Mouse (Mus musculus): ENCODE data around the gene Hoxb6. TPM values are rescaled to one million over a fixed set of nuclear protein-coding genes. Genes with fewer than 3 reads are reported as not detected.

Hoxb6 gene
- polyA plus RNA-seq, 1 experiment, result 62.7 TPM

DNA sequence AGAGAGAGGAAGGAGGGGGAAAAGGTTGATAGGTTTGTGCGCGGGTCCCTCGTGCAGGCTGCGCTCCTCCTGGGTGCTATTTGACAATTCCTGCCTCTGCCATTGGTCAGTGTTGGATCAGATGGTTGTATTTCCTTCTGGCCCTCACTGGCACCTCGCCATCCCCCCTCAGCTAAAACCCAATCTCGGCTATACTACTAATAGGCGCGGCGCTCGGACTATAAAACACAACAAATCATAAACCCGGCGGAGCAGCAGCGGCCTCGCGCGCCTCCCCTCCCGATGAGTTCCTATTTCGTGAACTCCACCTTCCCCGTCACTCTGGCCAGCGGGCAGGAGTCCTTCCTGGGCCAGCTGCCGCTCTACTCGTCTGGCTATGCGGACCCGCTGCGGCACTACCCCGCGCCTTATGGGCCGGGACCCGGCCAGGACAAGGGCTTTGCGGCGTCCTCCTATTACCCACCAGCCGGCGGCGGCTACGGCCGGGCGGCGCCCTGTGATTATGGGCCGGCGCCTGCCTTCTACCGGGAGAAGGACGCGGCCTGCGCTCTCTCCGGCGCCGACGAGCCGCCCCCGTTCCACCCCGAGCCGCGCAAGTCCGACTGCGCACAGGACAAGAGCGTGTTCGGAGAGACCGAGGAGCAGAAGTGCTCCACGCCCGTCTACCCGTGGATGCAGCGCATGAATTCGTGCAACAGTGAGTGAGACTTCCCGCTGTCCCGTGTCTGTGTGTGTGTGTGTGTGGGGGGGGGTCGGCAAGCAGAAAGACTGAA, 6.8 kb downstream of the Hoxb6 start:
- H3K36me3 ChIP-seq (ENCODE audit: control insufficient read depth, insufficient read depth, low read length), result peaks cover 2% of the 10 kb centered on the region; the same call in 1 of the 2 replicates
- under 1% methylated on average over 66 of the region's 66 CpGs for WGBS
- no peaks in the 10 kb centered on the region for H3K27me3 ChIP-seq (replicated peaks; ENCODE audit: control insufficient read depth, insufficient read depth, low read length)
- peak overlapping the region; percentile 92 for H3K27ac ChIP-seq (ENCODE audit: insufficient read depth, low read depth, low read length)
- H3K4me3 ChIP-seq (ENCODE audit: insufficient read depth, low read depth, low read length), result peak overlapping the region; percentile 91
- peak; percentile 94 for DNase-seq
- TF ChIP-seq POLR2A (IDR thresholded peaks at IDR 0.05; ENCODE audit: low read depth, low read length) (peak; percentile 10), CTCF (conservative IDR thresholded peaks at IDR 0.05; ENCODE audit: insufficient read depth, insufficient read length, low read depth, low read length) (no peak)
- H3K4me1 ChIP-seq (ENCODE audit: control insufficient read depth, insufficient read depth, low read length), result peaks cover 4% of the 10 kb centered on the region; the same call in 1 of the 2 replicates

DNA sequence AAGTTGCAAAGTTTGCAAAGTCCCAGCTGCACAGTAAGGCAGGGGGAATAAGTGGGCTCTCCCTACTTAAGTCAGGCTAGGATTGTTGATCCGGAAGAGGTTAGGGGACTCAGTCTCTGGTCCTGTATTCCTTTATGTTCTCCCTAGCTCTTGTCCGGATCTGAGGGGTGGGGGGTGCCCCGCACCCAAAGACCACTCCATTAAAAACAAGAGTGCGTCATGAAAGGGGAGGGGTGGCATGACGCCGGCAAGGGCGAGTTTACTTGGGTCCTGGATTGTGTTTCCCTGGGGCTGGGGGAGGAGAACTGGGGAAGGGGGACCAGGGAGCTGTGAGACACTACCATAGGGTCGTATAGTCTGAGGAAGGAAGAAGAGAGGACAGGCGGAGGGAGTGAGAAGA, 7.5 kb downstream of the Hoxb6 start:
- peak overlapping the region; percentile 92 for H3K27ac ChIP-seq (ENCODE audit: insufficient read depth, low read depth, low read length)
- WGBS, result 20% methylated on average over 9 of the region's 9 CpGs
- no peaks in the 10 kb centered on the region for H3K27me3 ChIP-seq (replicated peaks; ENCODE audit: control insufficient read depth, insufficient read depth, low read length)
- no peak for DNase-seq
- H3K36me3 ChIP-seq (ENCODE audit: control insufficient read depth, insufficient read depth, low read length), result peaks cover 2% of the 10 kb centered on the region; the same call in 1 of the 2 replicates
- peaks cover 4% of the 10 kb centered on the region; the same call in 1 of the 2 replicates for H3K4me1 ChIP-seq (ENCODE audit: control insufficient read depth, insufficient read depth, low read length)
- TF ChIP-seq POLR2A (IDR thresholded peaks at IDR 0.05; ENCODE audit: low read depth, low read length) (no peak), CTCF (conservative IDR thresholded peaks at IDR 0.05; ENCODE audit: insufficient read depth, insufficient read length, low read depth, low read length) (no peak)
- H3K4me3 ChIP-seq (ENCODE audit: insufficient read depth, low read depth, low read length), result peak overlapping the region; percentile 91

DNA sequence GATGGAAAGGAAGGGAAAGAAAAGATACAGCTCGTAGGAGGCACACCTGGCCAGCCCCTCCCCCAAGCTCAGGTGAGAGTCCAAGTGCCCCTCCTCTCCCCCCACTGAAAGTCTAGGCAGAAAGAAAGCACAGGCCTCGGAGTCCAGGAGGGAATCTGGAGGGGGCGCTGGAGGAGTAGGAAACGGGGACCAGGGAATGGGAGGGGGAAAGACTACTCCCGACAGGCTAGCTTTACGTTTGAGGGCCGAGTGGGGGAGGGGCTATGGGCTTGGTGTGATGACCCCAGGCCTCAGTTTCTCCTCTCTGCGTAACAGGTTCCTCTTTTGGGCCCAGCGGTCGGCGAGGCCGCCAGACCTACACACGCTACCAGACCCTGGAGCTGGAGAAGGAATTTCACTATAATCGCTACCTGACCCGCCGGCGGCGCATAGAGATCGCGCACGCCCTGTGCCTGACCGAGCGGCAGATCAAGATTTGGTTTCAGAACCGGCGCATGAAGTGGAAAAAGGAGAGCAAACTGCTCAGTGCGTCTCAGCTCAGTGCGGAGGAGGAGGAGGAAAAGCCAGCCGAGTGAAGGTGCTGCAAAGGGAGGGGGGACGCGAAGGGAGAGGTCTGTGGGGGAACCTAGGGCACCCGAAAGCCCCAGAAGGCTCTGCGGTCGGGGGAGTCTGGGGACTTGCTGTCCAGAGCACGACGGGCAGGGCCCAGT, 8.2 kb downstream of the Hoxb6 start:
- WGBS, result 28% methylated on average over 35 of the region's 35 CpGs
- peak; percentile 66 for DNase-seq
- H3K4me1 ChIP-seq (ENCODE audit: control insufficient read depth, insufficient read depth, low read length), result peaks cover 4% of the 10 kb centered on the region; the same call in 1 of the 2 replicates
- H3K36me3 ChIP-seq (ENCODE audit: control insufficient read depth, insufficient read depth, low read length), result peaks cover 2% of the 10 kb centered on the region; the same call in 1 of the 2 replicates
- TF ChIP-seq CTCF (conservative IDR thresholded peaks at IDR 0.05; ENCODE audit: insufficient read depth, insufficient read length, low read depth, low read length), result no peak
- TF ChIP-seq POLR2A (IDR thresholded peaks at IDR 0.05; ENCODE audit: low read depth, low read length), result no peak
- no peaks in the 10 kb centered on the region for H3K27me3 ChIP-seq (replicated peaks; ENCODE audit: control insufficient read depth, insufficient read depth, low read length)
- peak overlapping the region; percentile 91 for H3K4me3 ChIP-seq (ENCODE audit: insufficient read depth, low read depth, low read length)
- peak overlapping the region; percentile 92 for H3K27ac ChIP-seq (ENCODE audit: insufficient read depth, low read depth, low read length)

DNA sequence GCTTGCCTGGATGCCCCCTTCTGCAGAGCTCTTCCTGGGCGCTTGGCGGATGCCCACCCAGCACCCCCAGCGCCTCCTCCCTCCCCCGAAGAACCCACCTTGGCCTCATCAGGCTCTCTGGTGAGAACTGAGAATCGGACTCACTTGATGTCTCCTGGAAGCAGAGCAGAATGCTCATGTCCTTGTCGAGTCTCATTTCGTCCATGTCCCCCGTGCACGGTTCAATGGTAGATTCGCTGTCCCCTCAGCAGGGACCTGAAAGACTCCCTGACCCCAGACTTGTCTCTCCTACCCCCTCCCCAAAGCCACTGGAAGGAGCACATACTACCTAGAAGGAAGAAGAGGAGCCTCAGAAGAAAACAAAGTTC, 8.8 kb downstream of the Hoxb6 start:
- Histone ChIP-seq H3K27ac (ENCODE audit: insufficient read depth, low read depth, low read length) (peak overlapping the region; percentile 92; the same call in 1 of the 2 replicates), H3K4me1 (ENCODE audit: control insufficient read depth, insufficient read depth, low read length) (0 out of 2 replicates have a peak, but pooled peaks cover 1% of the 10 kb centered on the region), H3K4me3 (ENCODE audit: insufficient read depth, low read depth, low read length) (peak overlapping the region; percentile 91), H3K27me3 (replicated peaks; ENCODE audit: control insufficient read depth, insufficient read depth, low read length) (no peaks in the 10 kb centered on the region), H3K36me3 (ENCODE audit: control insufficient read depth, insufficient read depth, low read length) (peaks cover 2% of the 10 kb centered on the region; the same call in 1 of the 2 replicates)
- 40% methylated on average over 10 of the region's 10 CpGs for WGBS
- no peak for DNase-seq
- TF ChIP-seq CTCF (conservative IDR thresholded peaks at IDR 0.05; ENCODE audit: insufficient read depth, insufficient read length, low read depth, low read length) (no peak), POLR2A (IDR thresholded peaks at IDR 0.05; ENCODE audit: low read depth, low read length) (no peak)

DNA sequence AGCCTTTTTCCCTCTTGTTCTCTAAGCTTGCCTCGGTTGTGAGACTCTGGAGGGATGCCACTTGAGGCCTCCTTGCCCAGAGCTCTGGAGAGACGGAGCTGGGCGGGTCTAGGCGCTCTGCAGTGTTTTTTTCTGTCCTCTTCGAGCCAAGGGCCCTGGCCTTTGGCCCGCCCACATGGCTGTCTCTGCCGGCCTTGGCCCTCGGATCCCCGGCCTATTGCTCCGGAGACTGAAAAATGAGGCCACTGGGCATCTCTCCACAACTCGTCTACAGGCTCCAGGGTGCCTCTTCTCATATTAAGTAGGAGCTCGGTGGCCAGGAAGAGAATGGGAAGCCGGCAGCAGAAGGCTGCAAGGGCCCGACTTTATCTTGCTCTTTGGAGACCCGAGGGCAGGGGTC, 9.6 kb downstream of the Hoxb6 start:
- Histone ChIP-seq H3K4me3 (ENCODE audit: insufficient read depth, low read depth, low read length) (peak overlapping the region; percentile 5), H3K27ac (ENCODE audit: insufficient read depth, low read depth, low read length) (peak overlapping the region; percentile 58), H3K4me1 (ENCODE audit: control insufficient read depth, insufficient read depth, low read length) (peaks cover 7% of the 10 kb centered on the region; the same call in 1 of the 2 replicates), H3K27me3 (replicated peaks; ENCODE audit: control insufficient read depth, insufficient read depth, low read length) (no peaks in the 10 kb centered on the region), H3K36me3 (ENCODE audit: control insufficient read depth, insufficient read depth, low read length) (peaks cover 2% of the 10 kb centered on the region; the same call in 1 of the 2 replicates)
- peak; percentile 95 for DNase-seq
- 11% methylated on average over 15 of the region's 15 CpGs for WGBS
- TF ChIP-seq CTCF (conservative IDR thresholded peaks at IDR 0.05; ENCODE audit: insufficient read depth, insufficient read length, low read depth, low read length) (no peak), POLR2A (IDR thresholded peaks at IDR 0.05; ENCODE audit: low read depth, low read length) (peak; percentile 2)

DNA sequence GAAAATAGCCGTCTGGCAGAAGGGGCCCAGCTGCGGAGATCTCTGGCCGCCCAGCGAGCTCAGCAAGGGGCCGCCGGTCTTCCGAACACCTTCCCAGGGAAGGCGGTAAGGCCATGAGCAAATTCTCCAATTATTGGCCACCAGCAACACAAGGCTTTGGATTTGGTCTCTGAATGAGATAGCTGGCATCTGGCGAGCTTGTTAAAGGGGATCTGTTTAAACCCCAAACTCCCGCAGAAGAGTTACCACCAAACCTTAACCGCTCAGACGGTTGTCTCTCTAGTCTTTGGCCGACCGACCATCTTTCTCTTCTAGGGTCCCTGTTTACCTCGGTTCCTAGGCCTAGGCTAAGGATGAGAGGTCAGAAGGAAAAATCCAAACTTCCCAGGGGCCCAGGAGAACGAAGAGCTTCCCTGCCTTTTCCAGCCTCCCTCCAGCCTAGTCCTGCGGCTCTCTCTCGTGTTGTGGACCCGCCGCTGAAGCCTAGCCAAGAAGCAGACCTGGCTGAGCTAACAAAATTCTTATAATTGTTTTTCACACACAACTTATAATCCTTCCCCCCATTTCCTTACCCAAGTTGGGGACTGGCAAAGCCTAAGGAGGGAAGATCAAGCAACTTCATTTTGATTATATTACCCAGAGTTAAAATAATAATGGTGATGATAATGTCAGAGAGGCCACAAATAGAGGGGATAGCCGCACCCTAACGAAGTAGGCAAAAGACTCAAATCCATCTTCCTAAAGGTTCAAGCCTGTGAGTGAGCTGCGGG, 10.3 kb downstream of the Hoxb6 start:
- Histone ChIP-seq H3K27ac (ENCODE audit: insufficient read depth, low read depth, low read length) (peak overlapping the region; percentile 58), H3K27me3 (replicated peaks; ENCODE audit: control insufficient read depth, insufficient read depth, low read length) (no peaks in the 10 kb centered on the region), H3K4me1 (ENCODE audit: control insufficient read depth, insufficient read depth, low read length) (peaks cover 7% of the 10 kb centered on the region; the same call in 1 of the 2 replicates), H3K36me3 (ENCODE audit: control insufficient read depth, insufficient read depth, low read length) (peaks cover 2% of the 10 kb centered on the region; the same call in 1 of the 2 replicates), H3K4me3 (ENCODE audit: insufficient read depth, low read depth, low read length) (peak overlapping the region; percentile 24; the same call in 1 of the 2 replicates)
- no peak for TF ChIP-seq POLR2A (IDR thresholded peaks at IDR 0.05; ENCODE audit: low read depth, low read length)
- no peak for TF ChIP-seq CTCF (conservative IDR thresholded peaks at IDR 0.05; ENCODE audit: insufficient read depth, insufficient read length, low read depth, low read length)
- 28% methylated on average over 23 of the region's 23 CpGs for WGBS
- DNase-seq, result no peak

Measured in kidney, adult 2 months (tissue).